Mouse (Mus musculus) lung, postnatal 0 days (tissue): ENCODE measurements at regions not wholly inside any gene's neighbourhood (a gene's known extent, or its start where the extent isn't known, plus 50 kb on each side); places are given as distances from the start of the nearest gene placed in this dataset.
A peak's percentile ranks its signal among the peaks of the same experiment; 100 is the strongest.

Experiments used
- ATAC-seq: fragments of 200-750 bp; cut with Nextera tagmentation; 2 replicates; pipeline ENCODE4 v1.8.0; 2017; ENCODE audit warnings: moderate library complexity
- DNase-seq: peaks from one replicate; pipeline ENCODE4 v3.0.0-alpha.2; 2016; ENCODE audit warnings: low spot score
- H3K27ac ChIP-seq: fragments of 300-500 bp; sonication (generic); 2 replicates; pipeline ENCODE4 v1.5.1; 2014; ENCODE audit warnings: antibody characterized with exemption, mild to moderate bottlenecking, low read length, mixed read lengths
- H3K27me3 ChIP-seq: fragments of 300-500 bp; sonication (generic); replicated peaks from 2 replicates; pipeline ENCODE4 v1.6.1; 2014; ENCODE audit warnings: low read length, mixed read lengths; ENCODE audit not compliant: insufficient read depth
- H3K36me3 ChIP-seq: fragments of 300-500 bp; sonication (generic); 2 replicates; pipeline ENCODE4 v1.6.1; 2014; ENCODE audit warnings: low read length, mixed read lengths; ENCODE audit not compliant: insufficient read depth
- H3K4me1 ChIP-seq: fragments of 300-500 bp; sonication (generic); 2 replicates; pipeline ENCODE4 v1.6.1; 2014; ENCODE audit warnings: antibody characterized with exemption, low read depth, low read length, mixed read lengths; ENCODE audit not compliant: insufficient read depth
- H3K4me2 ChIP-seq: fragments of 300-500 bp; sonication (generic); replicated peaks from 2 replicates; pipeline ENCODE4 v1.6.1; 2014; ENCODE audit warnings: low read depth, mild to moderate bottlenecking, low read length, moderate library complexity, mixed read lengths
- H3K4me3 ChIP-seq: fragments of 300-500 bp; sonication (generic); 2 replicates; pipeline ENCODE4 v1.5.1; 2014; ENCODE audit warnings: low read depth, low read length
- H3K9ac ChIP-seq: fragments of 300-500 bp; sonication (generic); replicated peaks from 2 replicates; pipeline ENCODE4 v1.6.1; 2014; ENCODE audit warnings: low read depth, mild to moderate bottlenecking
- H3K9me3 ChIP-seq: fragments of 300-500 bp; sonication (generic); 2 replicates; pipeline ENCODE4 v1.6.1; 2016; ENCODE audit warnings: low read length, mixed read lengths
- CTCF ChIP-seq: IDR thresholded peaks from 2 replicates; pipeline ENCODE4 v1.5.1; 2016; ENCODE audit warnings: antibody characterized with exemption, mild to moderate bottlenecking
- EP300 ChIP-seq: IDR thresholded peaks from 2 replicates; pipeline ENCODE4 v1.6.1; 2016; ENCODE audit warnings: antibody characterized with exemption, mild to moderate bottlenecking, control low read depth
- WGBS: fragments of 180-500 bp; shearing (Covaris S2); extraction: QIAGEN DNeasy Blood & Tissue Kit; methylation state at CpG from one replicate; pipeline ENCODE4 v1.1.7; 2014; 5-methylcytosine and 5-hydroxymethylcytosine counted together

DNA sequence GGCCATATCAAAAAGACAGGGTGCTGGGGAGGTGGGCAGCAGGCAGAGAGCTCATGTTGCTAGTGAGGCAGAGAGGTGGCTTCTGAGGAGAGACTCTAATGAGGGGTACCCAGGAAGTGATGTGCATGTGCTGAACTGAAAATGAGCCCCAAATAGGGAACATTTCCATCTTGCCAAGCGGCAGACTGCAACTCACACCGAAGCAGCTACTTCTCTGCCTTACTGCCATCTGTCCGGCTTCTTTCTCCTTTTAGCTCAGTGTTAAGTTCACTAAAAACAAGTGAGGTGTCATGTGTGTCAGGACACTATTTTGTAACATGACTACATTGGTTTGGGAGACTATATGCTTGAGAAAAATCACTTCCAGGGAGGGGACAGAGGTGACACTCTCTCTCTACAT is 222.7 kb upstream of the Bmper start:
- Histone ChIP-seq H3K27ac (no peak overlapping the region), H3K36me3 (no peaks in the 10 kb centered on the region), H3K4me3 (no peak overlapping the region), H3K9ac (no peak overlapping the region), H3K4me2 (no peak overlapping the region), H3K27me3 (no peaks in the 10 kb centered on the region), H3K9me3 (no peaks in the 10 kb centered on the region), H3K4me1 (0 out of 2 replicates have a peak, but pooled peaks cover 3% of the 10 kb centered on the region)
- WGBS = 83% methylated on average over 3 of the region's 3 CpGs
- no peak for DNase-seq
- no peak for TF ChIP-seq EP300
- no peak for TF ChIP-seq CTCF
- ATAC-seq = no peak

DNA sequence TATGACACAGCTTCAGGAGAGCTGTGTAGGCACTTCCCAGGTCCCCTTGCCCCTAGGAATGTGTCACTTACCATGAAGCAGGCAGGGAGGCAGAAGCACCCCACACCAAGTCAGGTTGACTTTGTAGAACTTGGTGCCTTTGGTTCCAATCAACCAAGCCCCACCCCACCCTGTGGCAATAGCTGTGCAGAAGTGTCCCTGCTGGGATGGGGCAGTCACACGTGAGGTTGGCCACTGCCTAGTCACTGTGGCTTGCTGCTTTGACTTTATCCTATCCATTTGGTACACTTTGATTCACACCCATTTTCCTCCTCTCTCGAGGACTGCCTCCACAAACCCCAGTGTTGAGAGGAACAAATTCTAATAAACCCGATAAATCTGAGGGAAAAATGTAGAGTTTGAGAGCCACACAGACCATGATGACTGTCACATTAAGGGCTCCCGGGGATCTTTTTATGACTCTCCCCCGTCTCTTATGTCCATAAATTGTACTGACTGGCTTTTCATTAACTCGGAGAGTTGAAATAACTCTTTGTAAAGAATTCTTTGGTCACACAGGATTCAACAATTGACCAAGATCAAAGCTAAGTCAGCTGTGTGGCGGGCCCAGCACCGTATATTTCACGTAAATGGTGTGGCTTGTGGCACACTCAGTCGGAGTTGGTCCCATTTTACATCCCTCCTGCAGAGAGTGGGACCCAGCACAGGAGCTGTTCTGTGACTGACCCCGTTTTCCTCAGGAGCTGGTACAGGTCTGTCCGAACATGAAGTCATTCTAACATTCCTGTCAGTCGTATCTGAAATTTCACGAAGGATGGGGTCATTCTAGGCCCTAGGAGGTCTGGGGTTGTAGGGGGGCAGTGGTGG is 219.4 kb upstream of the Bmper start:
- Histone ChIP-seq H3K4me2 (no peak overlapping the region), H3K27ac (no peak overlapping the region), H3K4me3 (no peak overlapping the region), H3K4me1 (0 out of 2 replicates have a peak, but pooled peaks cover 3% of the 10 kb centered on the region), H3K9me3 (no peaks in the 10 kb centered on the region), H3K27me3 (no peaks in the 10 kb centered on the region), H3K9ac (no peak overlapping the region), H3K36me3 (no peaks in the 10 kb centered on the region)
- 65% methylated on average over 14 of the region's 14 CpGs for WGBS
- ATAC-seq (no peak), DNase-seq (no peak)
- TF ChIP-seq CTCF = no peak
- no peak for TF ChIP-seq EP300

DNA sequence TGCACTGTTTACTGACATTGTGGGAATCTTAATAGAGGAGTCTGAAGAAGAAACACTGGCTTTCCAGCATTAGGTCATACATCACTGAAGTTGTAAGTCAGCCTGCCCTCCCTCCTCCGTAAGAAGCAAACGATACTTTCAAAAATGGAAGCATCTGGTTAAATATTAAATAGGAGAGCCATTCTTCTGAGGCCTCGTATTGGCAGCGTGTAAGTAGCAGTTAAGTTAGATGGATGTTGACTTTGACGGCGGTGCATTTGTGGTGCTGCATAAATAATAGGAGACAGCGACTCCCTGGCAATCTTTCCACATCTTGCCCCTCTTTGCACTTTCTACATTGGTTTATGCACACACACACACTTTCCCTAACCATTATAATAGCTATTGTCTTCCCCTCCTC is 217.9 kb upstream of the Bmper start:
- no peak for ATAC-seq
- H3K9ac ChIP-seq = no peak overlapping the region
- H3K27me3 ChIP-seq = no peaks in the 10 kb centered on the region
- no peak overlapping the region for H3K27ac ChIP-seq
- H3K4me3 ChIP-seq = no peak overlapping the region
- no peaks in the 10 kb centered on the region for H3K9me3 ChIP-seq
- WGBS = 35% methylated on average over 7 of the region's 7 CpGs
- no peaks in the 10 kb centered on the region for H3K36me3 ChIP-seq
- no peak overlapping the region for H3K4me2 ChIP-seq
- 0 out of 2 replicates have a peak, but pooled peaks cover 3% of the 10 kb centered on the region for H3K4me1 ChIP-seq
- TF ChIP-seq EP300 = no peak
- no peak for TF ChIP-seq CTCF
- DNase-seq = no peak

DNA sequence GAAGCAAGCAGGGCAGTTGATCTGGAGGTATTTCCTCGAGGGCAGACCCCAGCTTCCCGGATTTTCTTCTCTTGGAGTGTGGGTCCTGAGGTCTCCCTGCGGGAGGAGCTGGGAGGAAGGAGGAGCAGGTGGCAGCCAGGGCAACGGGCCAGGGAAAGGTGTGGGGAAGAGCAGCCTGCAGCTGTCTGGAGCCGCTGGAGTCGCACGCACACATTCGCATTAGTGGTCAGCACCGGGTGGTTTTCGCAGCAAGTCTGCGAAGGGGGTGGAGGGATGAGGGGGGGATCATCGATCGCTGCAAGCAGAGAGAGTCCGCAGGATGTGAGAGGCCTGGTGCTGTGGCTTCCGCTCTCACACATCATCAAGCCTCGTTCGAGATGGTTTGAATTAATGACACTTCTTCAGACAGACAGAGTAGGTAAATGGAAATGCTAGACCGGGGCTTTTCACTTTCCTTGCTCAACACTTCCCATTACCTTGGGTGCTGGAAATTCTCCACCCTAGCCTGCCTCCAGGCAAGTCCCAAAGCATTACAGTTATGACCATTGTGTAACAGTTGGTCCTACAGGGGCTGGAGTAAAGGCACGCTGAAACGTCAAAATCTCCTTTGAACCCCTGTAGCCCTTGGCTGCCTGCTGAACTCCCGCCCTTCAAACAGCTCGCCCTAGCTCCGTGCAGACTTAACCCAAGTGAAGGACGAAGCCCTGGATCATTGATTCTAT is 213.3 kb upstream of the Bmper start:
- Histone ChIP-seq H3K9me3 (no peaks in the 10 kb centered on the region), H3K4me1 (0 out of 2 replicates have a peak, but pooled peaks cover 3% of the 10 kb centered on the region), H3K36me3 (no peaks in the 10 kb centered on the region), H3K27ac (no peak overlapping the region), H3K4me3 (no peak overlapping the region), H3K9ac (no peak overlapping the region), H3K27me3 (no peaks in the 10 kb centered on the region), H3K4me2 (0 out of 2 replicates have a peak overlapping the region, but pooled peaks have one; percentile 6)
- WGBS = 11% methylated on average over 24 of the region's 24 CpGs
- DNase-seq (peak; percentile 15), ATAC-seq (0 out of 2 replicates have a peak, but pooled peaks have one; percentile 9)
- no peak for TF ChIP-seq CTCF
- no peak for TF ChIP-seq EP300

DNA sequence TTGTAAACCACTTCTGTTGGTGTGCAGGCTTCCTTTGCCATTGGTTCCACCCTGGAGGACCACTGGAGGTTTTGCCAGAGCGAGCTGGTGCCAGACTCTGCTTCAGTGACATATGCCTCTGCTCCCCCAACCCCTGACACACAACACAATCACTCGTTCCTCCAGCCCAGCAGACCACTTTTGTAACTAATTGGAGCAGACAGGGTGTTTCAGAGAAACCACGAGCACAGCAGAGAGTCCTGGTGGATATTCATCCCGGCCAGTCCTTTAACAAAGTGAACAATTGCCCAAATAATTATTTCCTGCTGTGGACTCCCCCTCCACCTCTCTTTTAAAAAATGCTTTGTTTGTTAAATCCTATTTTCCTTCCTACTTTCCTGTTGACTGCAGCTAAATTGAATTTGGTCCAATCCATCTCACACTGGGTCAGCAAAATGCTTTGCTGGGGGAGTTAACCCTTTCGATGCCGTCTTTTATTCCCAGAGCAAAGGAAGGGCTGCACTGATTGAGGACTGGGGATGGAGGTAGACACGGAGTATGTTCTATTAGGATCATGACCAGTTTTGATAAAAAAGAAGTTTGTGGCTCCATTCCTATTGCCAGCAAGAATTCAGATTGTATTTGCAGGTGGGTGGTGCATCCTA is 211.4 kb upstream of the Bmper start:
- no peak overlapping the region for H3K4me2 ChIP-seq
- no peak for DNase-seq
- H3K27me3 ChIP-seq = no peaks in the 10 kb centered on the region
- H3K4me3 ChIP-seq = no peak overlapping the region
- no peaks in the 10 kb centered on the region for H3K4me1 ChIP-seq
- no peak overlapping the region for H3K27ac ChIP-seq
- TF ChIP-seq CTCF = no peak
- TF ChIP-seq EP300 = no peak
- no peak for ATAC-seq
- no peaks in the 10 kb centered on the region for H3K9me3 ChIP-seq
- H3K9ac ChIP-seq = no peak overlapping the region
- WGBS = 25% methylated on average over 7 of the region's 7 CpGs
- H3K36me3 ChIP-seq = no peaks in the 10 kb centered on the region

DNA sequence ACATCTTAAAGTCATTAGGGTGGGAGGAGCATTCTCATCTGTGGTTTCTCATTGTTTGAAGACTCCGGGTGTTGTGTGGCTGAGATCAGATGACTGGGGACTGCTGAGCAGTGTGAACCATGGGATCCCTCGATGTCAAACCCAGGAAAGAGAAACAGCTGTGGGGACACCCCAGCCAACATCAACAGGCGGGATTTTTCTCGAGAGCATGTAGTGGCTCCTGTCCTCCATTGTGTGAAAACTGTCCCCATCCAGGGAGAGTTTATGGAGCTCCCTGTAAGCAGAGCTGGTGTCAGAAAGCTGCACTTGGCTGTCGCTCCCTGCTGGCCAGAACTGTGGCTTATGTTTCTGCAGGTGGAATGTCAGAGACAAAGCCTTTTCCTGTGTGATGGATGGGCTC is 210.7 kb upstream of the Bmper start:
- Histone ChIP-seq H3K4me2 (no peak overlapping the region), H3K4me3 (no peak overlapping the region), H3K9ac (no peak overlapping the region), H3K4me1 (no peaks in the 10 kb centered on the region), H3K36me3 (no peaks in the 10 kb centered on the region), H3K9me3 (no peaks in the 10 kb centered on the region), H3K27ac (no peak overlapping the region), H3K27me3 (no peaks in the 10 kb centered on the region)
- TF ChIP-seq CTCF = peak; percentile 37
- TF ChIP-seq EP300 = no peak
- 23% methylated on average over 5 of the region's 5 CpGs for WGBS
- DNase-seq = no peak
- peak; percentile 53 for ATAC-seq
